In genomic region chr6:144074826-144075225, GRCm38 (mm10) we compare ENCODE assay signal across 8 mouse cellular contexts.
DNase-seq lines count a peak whose midpoint lies in the region; ATAC-seq lines count a peak whose summit lies in the region.

No protein-coding gene starts in this region.

- no peak for ATAC-seq in midbrain, embryonic 11.5 days (ENCODE audit: low FRiP score)
- no peak for ATAC-seq in midbrain, embryonic 16.5 days
- peak; percentile 59; the same call in 1 of the 2 replicates for ATAC-seq in heart, embryonic 12.5 days (ENCODE audit: insufficient number of reproducible peaks, low FRiP score)
- ATAC-seq in cerebellum, adult (ENCODE audit: insufficient number of reproducible peaks, low FRiP score, low TSS enrichment) = no peak

- H3K36me3 ChIP-seq in midbrain, embryonic 11.5 days (ENCODE audit: control insufficient read depth, insufficient read depth, low read length) = no peaks in the 10 kb centered on the region
- H3K36me3 ChIP-seq in midbrain, embryonic 16.5 days (ENCODE audit: control insufficient read depth, insufficient read depth, low read length) = no peaks in the 10 kb centered on the region
- H3K36me3 ChIP-seq in heart, embryonic 12.5 days = no peaks in the 10 kb centered on the region

- intact Hi-C loops in left cerebral cortex, postnatal 25 days (cut with DNase I) = no loop called here

- peak; percentile 64 for DNase-seq in midbrain, embryonic 11.5 days (ENCODE audit: low spot score, missing footprints)
- peak; percentile 44 for DNase-seq in embryo, embryonic 11 days
- DNase-seq in left cerebral cortex, postnatal 25 days (ENCODE audit: low spot score in 2 of 2) = peak; percentile 52 to 87
- DNase-seq in spleen, adult 12 weeks (ENCODE audit: low spot score) = no peak
- DNase-seq in thymus, postnatal 0 days (ENCODE audit: low spot score) = no peak

- H3K4me3 ChIP-seq in midbrain, embryonic 11.5 days (ENCODE audit: low read depth, low read length) = no peak overlapping the region
- no peak overlapping the region for H3K4me3 ChIP-seq in midbrain, embryonic 16.5 days (ENCODE audit: low read depth, low read length)
- H3K4me3 ChIP-seq in heart, embryonic 12.5 days = no peak overlapping the region

- no peak overlapping the region for H3K9ac ChIP-seq in midbrain, embryonic 11.5 days (ENCODE audit: low read length)
- H3K9ac ChIP-seq in midbrain, embryonic 16.5 days (ENCODE audit: low read depth, low read length) = no peak overlapping the region
- no peak overlapping the region for H3K9ac ChIP-seq in heart, embryonic 12.5 days

- no peak overlapping the region for H3K27ac ChIP-seq in midbrain, embryonic 11.5 days (ENCODE audit: low read depth, low read length)
- H3K27ac ChIP-seq in midbrain, embryonic 16.5 days (ENCODE audit: low read length) = no peak overlapping the region
- H3K27ac ChIP-seq in heart, embryonic 12.5 days (ENCODE audit: poor library complexity, severe bottlenecking) = peak overlapping the region; percentile 54; the same call in 1 of the 2 replicates

- H3K4me1 ChIP-seq in midbrain, embryonic 11.5 days (ENCODE audit: control insufficient read depth, insufficient read depth, low read length) = no peaks in the 10 kb centered on the region
- no peaks in the 10 kb centered on the region for H3K4me1 ChIP-seq in midbrain, embryonic 16.5 days (ENCODE audit: control insufficient read depth, insufficient read depth, low read length)
- no peaks in the 10 kb centered on the region for H3K4me1 ChIP-seq in heart, embryonic 12.5 days (replicated peaks)

- H3K4me2 ChIP-seq in midbrain, embryonic 11.5 days = no peak overlapping the region
- H3K4me2 ChIP-seq in midbrain, embryonic 16.5 days (ENCODE audit: low read length) = no peak overlapping the region
- H3K4me2 ChIP-seq in heart, embryonic 12.5 days = peak overlapping the region; percentile 20; the same call in 1 of the 2 replicates

- WGBS in midbrain, embryonic 11.5 days = 74% methylated on average over 9 of the region's 9 CpGs
- 69% methylated on average over 9 of the region's 9 CpGs for WGBS in midbrain, embryonic 16.5 days
- 46% methylated on average over 9 of the region's 9 CpGs for WGBS in heart, embryonic 12.5 days

- no peaks in the 10 kb centered on the region; the same call in 1 of the 2 replicates for H3K27me3 ChIP-seq in midbrain, embryonic 11.5 days (ENCODE audit: control insufficient read depth, insufficient read depth, low read length)
- no peaks in the 10 kb centered on the region for H3K27me3 ChIP-seq in midbrain, embryonic 16.5 days (ENCODE audit: control insufficient read depth, insufficient read depth, low read depth, low read length)
- no peaks in the 10 kb centered on the region for H3K27me3 ChIP-seq in heart, embryonic 12.5 days (replicated peaks)

- H3K9me3 ChIP-seq in midbrain, embryonic 11.5 days (ENCODE audit: control insufficient read depth, low read length) = no peaks in the 10 kb centered on the region
- H3K9me3 ChIP-seq in midbrain, embryonic 16.5 days (replicated peaks; ENCODE audit: control insufficient read depth, low read length, poor library complexity, severe bottlenecking) = no peaks in the 10 kb centered on the region
- no peaks in the 10 kb centered on the region for H3K9me3 ChIP-seq in heart, embryonic 12.5 days (replicated peaks)

Comparison
In these comparisons a context has a peak if more than half of its experiments do, and no peak if none do; other contexts are left out.
1. DNase-seq: peak in midbrain, embryonic 11.5 days (single experiment), embryo, embryonic 11 days (single experiment) and left cerebral cortex, postnatal 25 days (2 of 2); none in spleen, adult 12 weeks (single experiment) and thymus, postnatal 0 days (single experiment).